Mouse (Mus musculus): Measurements from ENCODE around the gene Psmb10. TPM values are rescaled to one million over a fixed set of nuclear protein-coding genes. Genes with fewer than 3 reads are reported as not detected.

Psmb10 gene
- polyA plus RNA-seq (2012; rRNA removed) = 47.3 and 56.2 TPM in 2 replicates

DNA sequence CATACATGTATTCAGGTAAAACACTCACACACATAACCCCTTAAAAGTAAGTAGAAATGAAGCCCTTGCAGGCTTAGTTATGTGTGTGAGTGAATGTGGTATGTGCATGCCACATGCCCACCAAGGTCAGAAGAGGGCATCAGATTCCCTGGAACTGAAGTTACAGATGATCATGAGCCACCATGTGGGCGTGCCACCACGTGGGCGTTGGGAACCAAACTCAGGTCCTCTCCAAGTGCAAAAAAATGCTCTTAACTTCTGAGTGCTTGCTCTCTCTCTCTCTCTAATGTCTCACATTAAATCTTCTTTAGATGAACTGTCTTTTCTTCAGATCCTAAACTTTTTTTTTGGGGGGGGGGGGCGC, at the start of gene Psmb10:
Psmb10 (minus strand) TSS at position 139 of the 364 bp plus-strand sequence.

DNA sequence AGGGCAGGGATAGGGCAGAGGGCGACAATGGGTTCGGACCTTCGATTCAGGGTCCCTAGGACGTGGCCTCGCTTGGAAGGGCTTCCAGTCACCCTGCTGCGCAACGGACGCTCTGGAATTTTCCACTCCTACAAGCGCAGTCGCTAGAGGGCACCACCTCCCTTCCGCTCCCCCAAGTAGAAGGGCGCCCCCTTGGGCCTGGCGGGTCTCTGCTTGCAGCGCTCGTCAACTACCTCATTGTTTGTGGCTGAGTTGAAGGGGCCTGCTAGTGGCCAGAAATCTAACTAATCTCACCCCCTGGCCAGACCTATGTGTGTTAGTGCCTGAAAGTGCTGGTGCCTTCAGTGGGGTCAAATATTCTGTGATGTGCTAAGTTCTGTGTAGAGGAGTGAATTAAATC, 41.1 kb upstream of the Psmb10 start, which contains the start of gene Dpep3:
Dpep3 (minus strand) TSS at position 105 of the 400 bp plus-strand sequence.

DNA sequence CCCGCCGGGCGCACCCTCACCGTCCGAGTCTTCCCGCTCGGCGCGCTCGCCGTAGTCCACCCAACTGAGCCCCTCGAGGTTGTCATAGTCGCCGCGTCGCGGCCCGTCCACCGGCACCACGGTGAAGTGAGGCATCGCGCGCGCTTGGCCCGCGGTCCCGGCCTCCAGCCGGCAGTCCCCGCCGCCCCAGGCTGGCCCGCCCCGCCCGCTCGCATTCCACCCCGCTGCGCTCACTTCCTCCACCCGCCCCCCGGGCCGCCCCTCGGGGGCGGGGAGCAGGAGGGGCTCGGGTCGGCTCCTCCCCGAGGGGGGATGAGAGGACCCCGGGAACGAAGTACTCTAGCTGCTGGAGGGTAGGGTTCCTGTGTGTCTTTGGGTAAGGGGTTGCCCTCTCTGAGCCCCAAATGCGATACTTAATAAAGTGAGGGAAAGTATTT, 27.7 kb upstream of the Psmb10 start, which contains the start of gene Slc12a4:
Slc12a4 (minus strand) TSS at position 193 of the 437 bp plus-strand sequence.

DNA sequence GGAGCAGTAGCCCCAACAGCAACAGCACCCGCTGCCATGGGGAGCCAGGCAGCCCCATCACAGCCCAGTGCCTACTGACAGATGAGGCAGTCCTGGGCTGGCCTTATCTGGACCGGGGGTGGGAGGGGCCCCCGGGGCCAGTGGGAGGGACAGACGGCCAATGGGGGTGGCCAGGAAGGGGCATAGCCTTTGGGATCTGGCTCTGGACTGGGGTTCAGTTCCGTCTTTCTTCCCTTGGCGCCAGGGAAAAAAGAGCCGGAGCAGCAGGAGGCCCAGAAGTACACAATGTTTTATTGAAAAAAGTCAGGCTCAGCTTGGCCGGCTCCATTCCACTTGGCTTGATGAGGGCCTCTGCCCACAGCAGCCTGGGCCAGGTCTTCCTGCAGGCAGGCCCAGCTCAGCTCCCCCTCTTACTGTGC, 5.1 kb upstream of the Psmb10 start, which contains the start of gene Lcat:
Lcat (minus strand) TSS at position 62 of the 419 bp plus-strand sequence.

DNA sequence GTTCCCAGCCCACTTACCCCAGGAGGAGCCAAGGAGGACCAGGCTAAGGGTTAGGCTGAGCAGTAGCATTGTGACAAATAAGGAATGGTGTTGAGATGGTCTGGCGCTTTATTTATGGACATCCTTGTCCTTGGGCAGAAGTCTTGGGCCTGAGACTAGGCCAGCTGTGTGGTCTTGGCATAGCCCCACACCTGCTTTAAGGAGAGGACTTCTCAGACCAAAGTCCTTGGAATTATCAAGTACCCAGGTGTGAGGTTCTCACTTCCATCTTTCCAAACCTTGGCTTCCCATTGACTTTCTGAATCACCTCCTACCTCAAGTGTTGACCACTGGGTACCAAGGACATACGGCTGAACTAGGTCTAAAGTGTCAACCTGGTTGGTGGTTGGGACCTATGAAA, 4.5 kb downstream of the Psmb10 start, which contains the start of gene Ctrl:
Ctrl (minus strand) TSS at position 101 of the 400 bp plus-strand sequence.

DNA sequence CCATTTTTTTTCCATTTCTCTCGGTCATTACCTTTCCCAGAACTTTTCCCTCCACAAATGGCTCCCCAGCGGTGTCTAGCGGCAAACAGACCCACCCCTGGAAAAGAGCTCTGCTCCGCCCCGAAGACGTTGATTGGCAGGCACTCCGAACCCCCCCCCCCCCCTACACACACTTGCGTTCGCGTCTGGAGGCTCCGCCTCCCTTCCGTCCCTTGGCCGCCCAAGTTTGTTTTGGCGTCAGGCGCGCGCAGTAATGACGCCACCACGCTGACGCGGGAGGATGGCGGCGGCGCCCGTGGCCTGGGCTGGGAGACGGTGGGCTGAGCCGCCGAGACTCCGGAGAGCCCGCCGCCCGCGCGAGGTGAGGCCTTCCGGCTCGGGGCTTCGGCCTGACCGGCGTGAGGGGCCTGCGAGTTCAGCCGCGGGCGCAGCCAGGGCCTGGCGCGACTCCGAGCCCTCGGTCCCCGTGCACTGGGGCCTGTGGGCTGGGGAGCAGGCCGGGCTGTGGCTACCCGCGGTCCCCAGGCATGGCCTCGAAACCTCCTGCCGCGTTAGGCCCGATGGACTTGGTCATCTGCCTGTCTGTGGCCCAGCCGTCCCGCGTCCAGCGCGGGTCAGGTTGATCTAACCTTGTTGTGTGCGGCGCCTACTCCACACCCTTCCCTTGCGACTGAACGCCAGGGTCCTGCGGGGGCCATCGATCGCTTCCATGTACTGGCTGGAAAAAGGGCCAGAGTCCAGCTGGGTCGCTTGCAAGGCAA, 37.9 kb downstream of the Psmb10 start, which contains the start of gene Pskh1:
Pskh1 (plus strand) TSS at position 262 of the 761 bp plus-strand sequence.

DNA sequence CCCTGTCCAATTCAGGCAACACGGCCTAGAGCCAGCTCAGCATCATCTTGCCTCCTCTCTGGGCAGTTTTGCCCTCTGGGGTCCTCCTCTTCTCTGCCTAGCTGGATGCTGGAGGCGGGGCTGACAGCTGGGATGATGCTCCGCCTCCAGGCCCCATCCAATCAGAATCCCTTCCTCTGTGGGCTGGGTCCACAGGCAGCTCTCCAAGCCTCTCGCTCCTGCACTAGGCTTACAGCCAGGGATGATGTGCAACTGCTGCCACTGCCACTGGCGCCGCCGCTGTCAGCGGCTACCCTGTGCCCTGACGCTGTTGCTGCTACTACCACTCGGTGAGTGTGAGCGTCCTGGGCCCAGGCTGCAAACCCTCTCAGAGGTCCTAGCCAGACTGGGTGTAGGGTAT, 44.9 kb downstream of the Psmb10 start, which contains the start of gene Nrn1l:
Nrn1l (plus strand) TSS at position 229 of the 400 bp plus-strand sequence.

Other genes starting within 250 kb of the Psmb10 start
- 63.0 and 63.9 TPM in 2 replicates for gene Acd, start 237.3 kb downstream of the Psmb10 start, polyA plus RNA-seq (2012; rRNA removed)
- gene Pard6a, start 237.3 kb downstream of the Psmb10 start, polyA plus RNA-seq (2012; rRNA removed) = 39.2 and 42.0 TPM in 2 replicates
- 0.07 and 0.14 TPM in 2 replicates for gene 4933405L10Rik, start 230.8 kb downstream of the Psmb10 start, polyA plus RNA-seq (2012; rRNA removed)
- 30.9 and 31.2 TPM in 2 replicates for gene Enkd1, start 230.2 kb downstream of the Psmb10 start, polyA plus RNA-seq (2012; rRNA removed)
- gene Gfod2, start 179.8 kb downstream of the Psmb10 start, polyA plus RNA-seq (2012; rRNA removed) = 51.1 and 52.5 TPM in 2 replicates
- gene Ranbp10, start 111.1 kb downstream of the Psmb10 start, polyA plus RNA-seq (2012; rRNA removed) = 33.4 and 35.4 TPM in 2 replicates
- gene Tsnaxip1, start 110.7 kb downstream of the Psmb10 start, polyA plus RNA-seq (2012; rRNA removed) = 0.51 and 0.74 TPM in 2 replicates
- gene Cenpt, start 85.2 kb downstream of the Psmb10 start, polyA plus RNA-seq (2012; rRNA removed) = 101 and 102 TPM in 2 replicates
- 59.7 and 67.0 TPM in 2 replicates for gene Thap11, start 83.3 kb downstream of the Psmb10 start, polyA plus RNA-seq (2012; rRNA removed)
- gene Nutf2, start 77.9 kb downstream of the Psmb10 start, polyA plus RNA-seq (2012; rRNA removed) = 236 and 293 TPM in 2 replicates
- 76.2 and 83.8 TPM in 2 replicates for gene Edc4, start 57.6 kb downstream of the Psmb10 start, polyA plus RNA-seq (2012; rRNA removed)
- 1.2 and 1.3 TPM in 2 replicates for gene Nrn1l, start 44.9 kb downstream of the Psmb10 start, polyA plus RNA-seq (2012; rRNA removed)
- gene Pskh1, start 38.0 kb downstream of the Psmb10 start, polyA plus RNA-seq (2012; rRNA removed) = 19.6 and 25.0 TPM in 2 replicates
- gene Ctrl, start 4.6 kb downstream of the Psmb10 start, polyA plus RNA-seq (2012; rRNA removed) = 6.8 and 7.4 TPM in 2 replicates
- gene Lcat, start 4.9 kb upstream of the Psmb10 start, polyA plus RNA-seq (2012; rRNA removed) = 2.5 and 4.5 TPM in 2 replicates
- 15.2 and 30.7 TPM in 2 replicates for gene Slc12a4, start 27.7 kb upstream of the Psmb10 start, polyA plus RNA-seq (2012; rRNA removed)
- gene Dpep3, start 41.0 kb upstream of the Psmb10 start, polyA plus RNA-seq (2012; rRNA removed) = not detected in 2 replicates
- 21.1 and 25.0 TPM in 2 replicates for gene Dus2, start 52.9 kb upstream of the Psmb10 start, polyA plus RNA-seq (2012; rRNA removed)
- gene Dpep2nb, start 67.5 kb upstream of the Psmb10 start, polyA plus RNA-seq (2012; rRNA removed) = not detected in 2 replicates
- 13.3 and 13.7 TPM in 2 replicates for gene Ddx28, start 73.4 kb upstream of the Psmb10 start, polyA plus RNA-seq (2012; rRNA removed)
- gene Nfatc3, start 120.4 kb upstream of the Psmb10 start, polyA plus RNA-seq (2012; rRNA removed) = 11.4 and 13.4 TPM in 2 replicates
- gene Esrp2, start 198.5 kb upstream of the Psmb10 start, polyA plus RNA-seq (2012; rRNA removed) = 0.27 and 4.7 TPM in 2 replicates
- gene Pla2g15, start 212.0 kb upstream of the Psmb10 start, polyA plus RNA-seq (2012; rRNA removed) = 12.7 and 15.6 TPM in 2 replicates
- 50.0 and 55.4 TPM in 2 replicates for gene Slc7a6, start 230.4 kb upstream of the Psmb10 start, polyA plus RNA-seq (2012; rRNA removed)